Mouse (Mus musculus): ENCODE measurements around the gene Sgk1.

Gene Sgk1

GRCm38 (mm10) chr10:21975384-21975783 is 93.4 kb downstream of the Sgk1 start:
- DNase-seq = no peak

GRCm38 (mm10) chr10:21976253-21976652 is 94.3 kb downstream of the Sgk1 start:
- DNase-seq = no peak

- DNase-seq = no peak
These were observed 96.4 kb downstream of the Sgk1 start for GRCm38 (mm10) chr10:21978421-21978820.

- no peak for DNase-seq
These were observed 97.4 kb downstream of the Sgk1 start for GRCm38 (mm10) chr10:21979286-21979965.

- DNase-seq = no peak
These were observed 98.9 kb downstream of the Sgk1 start for GRCm38 (mm10) chr10:21980780-21981435.

- no peak for DNase-seq
These were observed 100.3 kb downstream of the Sgk1 start for GRCm38 (mm10) chr10:21982303-21982702.

GRCm38 (mm10) chr10:21988489-21988888 is 106.5 kb downstream of the Sgk1 start:
- DNase-seq = no peak

- DNase-seq = peak; percentile 87
These were observed 109.4 kb downstream of the Sgk1 start for GRCm38 (mm10) chr10:21991351-21991840.

- DNase-seq = peak; percentile 49
These were observed 110.2 kb downstream of the Sgk1 start for GRCm38 (mm10) chr10:21991986-21992833.

- peak; percentile 88 for DNase-seq
These were observed 111.0 kb downstream of the Sgk1 start for GRCm38 (mm10) chr10:21992834-21993514.

GRCm38 (mm10) chr10:21993515-21994373 is 111.8 kb downstream of the Sgk1 start:
- peak; percentile 47 for DNase-seq

- DNase-seq = peak; percentile 96
These were observed 112.5 kb downstream of the Sgk1 start for GRCm38 (mm10) chr10:21994431-21994914.

- peak; percentile 81 for DNase-seq
These were observed 113.2 kb downstream of the Sgk1 start for GRCm38 (mm10) chr10:21995221-21995620.

GRCm38 (mm10) chr10:21995661-21996308 is 113.8 kb downstream of the Sgk1 start:
- DNase-seq = peak; percentile 77

- no peak for DNase-seq
These were observed 114.9 kb downstream of the Sgk1 start for GRCm38 (mm10) chr10:21996660-21997447.

- DNase-seq = peak; percentile 19
These were observed 115.7 kb downstream of the Sgk1 start for GRCm38 (mm10) chr10:21997550-21998204.

- DNase-seq = peak; percentile 6
These were observed 116.7 kb downstream of the Sgk1 start for GRCm38 (mm10) chr10:21998503-21999180.

GRCm38 (mm10) chr10:22000491-22001306 is 118.7 kb downstream of the Sgk1 start:
- no peak for DNase-seq

Data from cerebellum, adult 9-10 months (tissue).